Mouse (Mus musculus): ENCODE measurements at regions not wholly inside any gene's neighbourhood (a gene's known extent, or its start where the extent isn't known, plus 50 kb on each side); places are given as distances from the start of the nearest gene placed in this dataset.

DNA sequence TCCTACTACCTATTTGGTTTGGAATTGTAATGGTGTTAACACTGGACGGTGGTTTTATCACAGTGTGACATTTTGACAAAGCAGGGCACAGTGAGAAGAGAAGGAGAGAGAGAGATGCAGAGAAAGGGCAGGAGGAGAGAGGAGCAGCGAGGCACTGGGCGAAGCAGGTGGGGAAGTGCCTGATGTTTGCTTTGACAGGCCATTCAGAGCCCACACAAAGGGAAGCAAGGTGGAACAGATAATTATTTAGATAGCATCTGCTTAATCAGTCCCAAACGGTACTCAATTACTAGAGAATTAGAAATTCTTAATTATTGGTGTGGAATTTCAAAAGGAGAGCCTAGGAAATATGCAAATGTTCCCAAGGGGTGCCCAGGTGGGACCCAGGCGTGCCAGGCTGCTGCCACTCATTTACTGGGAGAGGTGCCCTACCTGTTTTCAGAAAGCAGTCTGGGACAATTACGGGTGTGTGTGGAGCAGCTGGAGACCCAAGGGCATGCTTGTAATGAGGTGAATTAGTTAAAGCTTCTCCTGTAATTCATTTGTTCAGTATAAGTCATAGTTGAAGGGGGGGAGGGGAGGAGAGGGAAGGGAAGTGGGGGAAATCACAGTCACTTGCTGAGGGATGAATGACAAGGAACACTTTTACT, 86.9 kb downstream of the Thnsl2 start:
- TF ChIP-seq CTCF (IDR thresholded peaks at IDR 0.05; ENCODE audit: low read depth) (no peak), EP300 (IDR thresholded peaks at IDR 0.05; ENCODE audit: low read depth) (no peak)

All from heart, postnatal 0 days (tissue).